In the genomic region with DNA sequence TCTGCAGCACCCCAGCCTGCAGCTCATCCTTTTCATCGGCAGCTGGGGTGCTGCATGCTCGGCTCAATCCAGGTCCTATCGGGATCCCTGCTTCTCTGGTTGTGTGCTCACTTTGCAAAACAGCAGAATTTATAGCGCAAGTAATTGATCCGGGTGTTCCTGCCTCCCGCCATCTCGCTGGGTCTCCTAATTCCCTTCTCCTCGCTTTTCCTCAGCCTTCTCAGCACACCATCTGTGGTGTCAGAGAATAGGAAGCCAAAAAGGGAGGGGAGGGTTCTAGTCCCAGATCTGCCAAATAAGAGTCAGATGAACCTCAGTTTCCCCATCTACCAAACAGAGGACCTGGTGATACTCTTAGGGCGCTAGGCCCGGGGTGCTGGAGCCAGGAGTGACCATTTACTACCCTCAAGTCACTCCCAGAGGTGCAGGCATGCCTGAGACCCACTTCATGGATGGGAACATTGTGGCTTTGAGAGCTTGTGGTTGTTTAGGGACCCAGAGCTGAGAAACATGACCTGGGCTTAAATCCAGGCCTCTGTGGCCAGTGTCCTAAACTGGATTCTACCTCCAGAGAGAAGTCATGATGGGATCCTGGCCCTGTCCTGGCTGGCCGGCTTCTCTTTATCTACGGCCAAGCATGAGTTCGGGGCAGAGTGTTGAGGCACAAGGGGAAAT, we compare ENCODE assay signal across 8 mouse cellular contexts. TPM values are rescaled to one million over a fixed set of nuclear protein-coding genes. Genes with fewer than 3 reads are reported as not detected.
A peak's percentile ranks its signal among the peaks of the same experiment; 100 is the strongest.
DNase-seq lines count a peak whose midpoint lies in the region; ATAC-seq and TF ChIP-seq lines count a peak whose summit lies in the region.

No protein-coding gene starts in this region.

- TF ChIP-seq POLR2A in bone marrow macrophage, adult 2 months (IDR thresholded peaks at IDR 0.05; ENCODE audit: borderline replicate concordance, low read depth, low read length): no peak

- H3K27me3 ChIP-seq in heart, embryonic 11.5 days (ENCODE audit: control insufficient read depth, insufficient read depth, low read length): no peaks in the 10 kb centered on the region
- no peaks in the 10 kb centered on the region for H3K27me3 ChIP-seq in hindbrain, embryonic 10.5 days (ENCODE audit: insufficient read depth, poor library complexity, severe bottlenecking)

- H3K36me3 ChIP-seq in heart, embryonic 11.5 days (ENCODE audit: control insufficient read depth, insufficient read depth, low read length): no peaks in the 10 kb centered on the region
- H3K36me3 ChIP-seq in hindbrain, embryonic 10.5 days: no peaks in the 10 kb centered on the region
- H3K36me3 ChIP-seq in macrophage (ENCODE audit: inconsistent target): no peaks in the 10 kb centered on the region

- intact Hi-C loops in heart, postnatal 14 days (cut with DNase I): loop anchor here (2.0 kb wide), 2 partner anchors 39 to 153 kb away; no protein-coding TSS in a partner anchor

- H3K4me2 ChIP-seq in heart, embryonic 11.5 days: peak overlapping the region; percentile 78

- H3K4me1 ChIP-seq in heart, embryonic 11.5 days (ENCODE audit: control insufficient read depth, insufficient read depth, low read length): peaks cover 25% of the 10 kb centered on the region
- H3K4me1 ChIP-seq in bone marrow macrophage, adult 2 months (ENCODE audit: control insufficient read depth, insufficient read depth, low read length): peaks cover 30% of the 10 kb centered on the region
- peaks cover 65% of the 10 kb centered on the region for H3K4me1 ChIP-seq in hindbrain, embryonic 10.5 days (replicated peaks)

- H3K9ac ChIP-seq in heart, embryonic 11.5 days (ENCODE audit: low read depth, low read length): peak overlapping the region; percentile 81

- peak overlapping the region; percentile 39 for H3K4me3 ChIP-seq in heart, embryonic 11.5 days (ENCODE audit: low read depth, low read length)
- no peak overlapping the region for H3K4me3 ChIP-seq in bone marrow macrophage, adult 2 months (ENCODE audit: insufficient read depth, low read length)
- peak overlapping the region; percentile 63; the same call in 1 of the 2 replicates for H3K4me3 ChIP-seq in hindbrain, embryonic 10.5 days
- no peak overlapping the region for H3K4me3 ChIP-seq in macrophage (ENCODE audit: inconsistent target)

- no peaks in the 10 kb centered on the region for H3K79me2 ChIP-seq in macrophage (ENCODE audit: inconsistent target)

- 75% methylated on average over 13 of the region's 13 CpGs for WGBS in heart, embryonic 11.5 days (ENCODE audit: insufficient replicate concordance)
- WGBS in hindbrain, embryonic 10.5 days: 88% methylated on average over 13 of the region's 13 CpGs
- 97% methylated on average over 13 of the region's 13 CpGs for WGBS in macrophage (ENCODE audit: missing documents)

- DNase-seq in heart, postnatal 14 days: no peak
- DNase-seq in hindbrain, embryonic 10.5 days (ENCODE audit: low spot score): no peak
- DNase-seq in frontal cortex, postnatal 10 days (ENCODE audit: low spot score in 2 of 2): no peak
- DNase-seq in urinary bladder, postnatal 10 days (ENCODE audit: low spot score): no peak

- ATAC-seq in heart, embryonic 11.5 days (replicated peaks; ENCODE audit: insufficient number of reproducible peaks, low FRiP score, low TSS enrichment): no peak
- ATAC-seq in erythroblast, adult 5-6 weeks (replicated peaks; ENCODE audit: low FRiP score, poor library complexity, severe bottlenecking): no peak

- peak overlapping the region; percentile 96 for H3K27ac ChIP-seq in heart, embryonic 11.5 days (ENCODE audit: low read depth, low read length)
- peak overlapping the region; percentile 87 for H3K27ac ChIP-seq in bone marrow macrophage, adult 2 months (ENCODE audit: insufficient read depth, low read depth, low read length)
- peak overlapping the region; percentile 93 for H3K27ac ChIP-seq in hindbrain, embryonic 10.5 days
- H3K27ac ChIP-seq in macrophage: peak overlapping the region; percentile 81

- no peaks in the 10 kb centered on the region for H3K9me3 ChIP-seq in heart, embryonic 11.5 days (replicated peaks; ENCODE audit: control insufficient read depth, low read length)
- H3K9me3 ChIP-seq in hindbrain, embryonic 10.5 days: no peaks in the 10 kb centered on the region

- no peak for TF ChIP-seq CTCF in bone marrow macrophage, adult 2 months (IDR thresholded peaks at IDR 0.05; ENCODE audit: low read depth, low read length)

RNA-seq across cellular contexts. Expression of gene Cstad, which starts 1.1 kb away (rescaled TPM):
- 1.7 and 2.4 TPM in 2 replicates for polyA plus RNA-seq in heart, embryonic 11.5 days (2014; fragmentation: Nextera tagmentation; extraction: Ambion mirVana)
- 1 to 10 TPM; 1.8 to 3.9 TPM for total RNA-seq in heart, postnatal 14 days (2021)
- 0.87 and 2.8 TPM in 2 replicates for polyA plus RNA-seq in bone marrow macrophage, adult 2 months (2012; ENCODE audit: insufficient read depth, insufficient read length, missing spikeins)
- 0.33 and 0.47 TPM in 2 replicates for polyA plus RNA-seq in hindbrain, embryonic 10.5 days (2016; fragmentation: Nextera tagmentation; extraction: Ambion mirVana)
- total RNA-seq in macrophage (2018; cell fraction: chromatin; rRNA removed): 10 to 100 TPM in 14 of 26 experiments, 1 to 10 TPM in 7, not detected in 5; 1.3 to 34.5 (median 15.8) TPM
- 1 to 10 TPM in 5 of 26 experiments, under 1 TPM in 21; 0.26 to 2.0 (median 0.51) TPM for total RNA-seq in macrophage (2018; cell fraction: cytosol; rRNA removed)
- 10 to 100 TPM in 2 of 26 experiments, 1 to 10 TPM in 18, not detected in 6; 1.0 to 16.6 (median 3.9) TPM for total RNA-seq in macrophage (2018; cell fraction: nucleus; rRNA removed)
- polyA plus RNA-seq in macrophage (2018): 0.49 to 1.3 TPM (median 0.54 TPM) in 3 replicates
- not detected in 2 replicates for total RNA-seq in erythroblast, adult 5-6 weeks (2015; ENCODE audit: low replicate concordance)
- total RNA-seq in erythroblast, adult 5-6 weeks (2017; ENCODE audit: low replicate concordance): not detected in 2 replicates

Comparison
In these comparisons a context has a peak if more than half of its experiments do, and no peak if none do; other contexts are left out.
1. H3K4me3 ChIP-seq: peak in heart, embryonic 11.5 days (single experiment) and hindbrain, embryonic 10.5 days (single experiment); none in bone marrow macrophage, adult 2 months (single experiment) and macrophage (single experiment).
2. Peak in every context shown above with its lines, with median percentiles within 50 percentile points of each other: H3K27ac ChIP-seq.